Mouse (Mus musculus): ENCODE data around the gene Spindoc. TPM values are rescaled to one million over a fixed set of nuclear protein-coding genes. Genes with fewer than 3 reads are reported as not detected.
A peak's percentile ranks its signal among the peaks of the same experiment; 100 is the strongest.

The Spindoc gene
- polyA plus RNA-seq, 1 experiment from 2014 or later: 17.2 TPM

GRCm38 (mm10) chr19:7314976-7315586 lies 67.7 kb downstream of the Spindoc start:
- Histone ChIP-seq H3K4me1 (ENCODE audit: insufficient read depth, low read depth, low read length) (peaks cover 11% of the 10 kb centered on the region; the same call in 1 of the 2 replicates), H3K36me3 (ENCODE audit: insufficient read depth, low read length) (no peaks in the 10 kb centered on the region), H3K9me3 (ENCODE audit: low read length) (no peaks in the 10 kb centered on the region), H3K9ac (replicated peaks; ENCODE audit: low read depth) (no peak overlapping the region), H3K27ac (ENCODE audit: low read length) (no peak overlapping the region), H3K4me3 (ENCODE audit: low read depth, low read length) (no peak overlapping the region), H3K27me3 (replicated peaks; ENCODE audit: insufficient read depth, low read length) (no peaks in the 10 kb centered on the region), H3K4me2 (replicated peaks; ENCODE audit: low read depth, low read length) (no peak overlapping the region)
- WGBS: 52% methylated on average over 8 of the region's 8 CpGs
- TF ChIP-seq EP300 (IDR thresholded peaks at IDR 0.05) (no peak), CTCF (IDR thresholded peaks at IDR 0.05) (no peak)
- no peak for ATAC-seq
- DNase-seq (ENCODE audit: low spot score): no peak

- TF ChIP-seq EP300 (IDR thresholded peaks at IDR 0.05) (no peak), CTCF (IDR thresholded peaks at IDR 0.05) (no peak)
- WGBS: 84% methylated on average over 2 of the region's 2 CpGs
- peaks cover 17% of the 10 kb centered on the region; the same call in 1 of the 2 replicates for H3K4me1 ChIP-seq (ENCODE audit: insufficient read depth, low read depth, low read length)
Measured at GRCm38 (mm10) chr19:7313660-7314059, 69.1 kb downstream of the Spindoc start.

DNA sequence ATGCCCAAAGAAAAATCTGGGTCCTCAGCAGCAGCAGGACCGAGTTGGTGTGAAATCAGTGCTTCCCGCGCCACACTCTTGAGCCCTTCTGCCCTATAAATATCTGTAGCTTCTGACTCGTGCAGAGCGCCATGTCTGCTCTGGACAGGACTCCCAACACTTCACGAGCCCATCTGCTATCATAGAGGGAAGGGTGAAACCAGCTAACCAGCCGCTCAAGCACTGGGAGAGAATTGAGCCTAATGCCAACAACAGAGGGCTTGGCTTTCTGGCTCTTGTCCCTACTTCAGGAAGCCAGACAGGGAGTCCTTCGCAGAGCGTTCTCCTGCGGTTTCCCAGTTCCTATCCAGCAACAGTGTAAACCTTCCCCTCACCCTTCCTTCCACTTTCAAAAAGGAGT lies 71.5 kb downstream of the Spindoc start:
- peak overlapping the region; percentile 81 for H3K27ac ChIP-seq (ENCODE audit: low read length)
- H3K4me2 ChIP-seq (replicated peaks; ENCODE audit: low read depth, low read length): peak overlapping the region; percentile 22; the same call in 1 of the 2 replicates
- 21% methylated on average over 10 of the region's 10 CpGs for WGBS
- ATAC-seq (peak; percentile 29; the same call in 1 of the 2 replicates), DNase-seq (ENCODE audit: low spot score) (peak; percentile 56)
- no peak overlapping the region for H3K4me3 ChIP-seq (ENCODE audit: low read depth, low read length)
- no peak overlapping the region for H3K9ac ChIP-seq (replicated peaks; ENCODE audit: low read depth)
- TF ChIP-seq EP300 (IDR thresholded peaks at IDR 0.05) (no peak), CTCF (IDR thresholded peaks at IDR 0.05) (no peak)
- no peaks in the 10 kb centered on the region for H3K9me3 ChIP-seq (ENCODE audit: low read length)
- no peaks in the 10 kb centered on the region for H3K36me3 ChIP-seq (ENCODE audit: insufficient read depth, low read length)
- no peaks in the 10 kb centered on the region for H3K27me3 ChIP-seq (replicated peaks; ENCODE audit: insufficient read depth, low read length)
- peaks cover 31% of the 10 kb centered on the region; the same call in 1 of the 2 replicates for H3K4me1 ChIP-seq (ENCODE audit: insufficient read depth, low read depth, low read length)

More at GRCm38 (mm10) chr19:7313660-7314059, 69.1 kb downstream of the Spindoc start:
- Histone ChIP-seq H3K27ac (ENCODE audit: low read length) (no peak overlapping the region), H3K36me3 (ENCODE audit: insufficient read depth, low read length) (no peaks in the 10 kb centered on the region), H3K4me3 (ENCODE audit: low read depth, low read length) (no peak overlapping the region), H3K4me2 (replicated peaks; ENCODE audit: low read depth, low read length) (no peak overlapping the region), H3K9me3 (ENCODE audit: low read length) (no peaks in the 10 kb centered on the region), H3K27me3 (replicated peaks; ENCODE audit: insufficient read depth, low read length) (no peaks in the 10 kb centered on the region), H3K9ac (replicated peaks; ENCODE audit: low read depth) (no peak overlapping the region)
- ATAC-seq (no peak), DNase-seq (ENCODE audit: low spot score) (no peak)

DNA sequence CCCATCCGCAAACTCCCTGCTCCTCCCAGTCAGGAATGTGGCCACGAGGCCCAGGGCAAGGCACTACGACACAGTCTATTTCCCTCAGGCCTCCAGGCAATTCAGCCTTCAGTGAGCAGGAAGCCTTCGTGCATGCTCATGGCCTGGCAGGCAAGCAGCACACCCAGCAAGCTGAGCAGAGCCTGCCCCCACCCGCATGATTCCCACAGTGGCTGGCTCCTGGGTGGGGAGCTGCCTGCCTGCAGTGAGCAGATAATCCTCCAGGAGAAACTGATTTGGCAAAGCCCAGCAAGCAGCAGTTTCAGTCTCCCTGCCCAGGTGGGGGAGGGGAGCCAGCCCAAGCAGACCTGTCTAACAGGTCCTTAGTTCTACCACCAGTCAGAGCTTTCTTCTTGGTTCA lies 72.1 kb downstream of the Spindoc start:
- DNase-seq (ENCODE audit: low spot score) (peak; percentile 86), ATAC-seq (peak; percentile 72)
- Histone ChIP-seq H3K36me3 (ENCODE audit: insufficient read depth, low read length) (no peaks in the 10 kb centered on the region), H3K27me3 (replicated peaks; ENCODE audit: insufficient read depth, low read length) (no peaks in the 10 kb centered on the region), H3K9ac (replicated peaks; ENCODE audit: low read depth) (no peak overlapping the region), H3K4me2 (replicated peaks; ENCODE audit: low read depth, low read length) (peak overlapping the region; percentile 22; the same call in 1 of the 2 replicates), H3K4me3 (ENCODE audit: low read depth, low read length) (no peak overlapping the region), H3K9me3 (ENCODE audit: low read length) (no peaks in the 10 kb centered on the region), H3K27ac (ENCODE audit: low read length) (peak overlapping the region; percentile 81), H3K4me1 (ENCODE audit: insufficient read depth, low read depth, low read length) (peaks cover 35% of the 10 kb centered on the region)
- TF ChIP-seq CTCF (IDR thresholded peaks at IDR 0.05) (peak; percentile 42), EP300 (IDR thresholded peaks at IDR 0.05) (peak; percentile 20; the same call in 1 of the 2 replicates)
- WGBS: 26% methylated on average over 5 of the region's 5 CpGs

GRCm38 (mm10) chr19:7309738-7310330 lies 73.0 kb downstream of the Spindoc start:
- peak overlapping the region; percentile 81 for H3K27ac ChIP-seq (ENCODE audit: low read length)
- no peak for DNase-seq (ENCODE audit: low spot score)
- no peak for ATAC-seq
- peaks cover 38% of the 10 kb centered on the region for H3K4me1 ChIP-seq (ENCODE audit: insufficient read depth, low read depth, low read length)
- H3K9ac ChIP-seq (replicated peaks; ENCODE audit: low read depth): no peak overlapping the region
- no peak overlapping the region for H3K4me3 ChIP-seq (ENCODE audit: low read depth, low read length)
- no peaks in the 10 kb centered on the region for H3K27me3 ChIP-seq (replicated peaks; ENCODE audit: insufficient read depth, low read length)
- no peaks in the 10 kb centered on the region for H3K9me3 ChIP-seq (ENCODE audit: low read length)
- H3K36me3 ChIP-seq (ENCODE audit: insufficient read depth, low read length): no peaks in the 10 kb centered on the region
- TF ChIP-seq EP300 (IDR thresholded peaks at IDR 0.05) (no peak), CTCF (IDR thresholded peaks at IDR 0.05) (no peak)
- 50% methylated on average over 2 of the region's 2 CpGs for WGBS
- H3K4me2 ChIP-seq (replicated peaks; ENCODE audit: low read depth, low read length): no peak overlapping the region

- H3K27ac ChIP-seq (ENCODE audit: low read length): peak overlapping the region; percentile 62
- 41% methylated on average over 8 of the region's 8 CpGs for WGBS
- DNase-seq (ENCODE audit: low spot score) (peak; percentile 75), ATAC-seq (peak; percentile 48)
- H3K9me3 ChIP-seq (ENCODE audit: low read length): no peaks in the 10 kb centered on the region
- no peak overlapping the region for H3K4me3 ChIP-seq (ENCODE audit: low read depth, low read length)
- no peaks in the 10 kb centered on the region for H3K27me3 ChIP-seq (replicated peaks; ENCODE audit: insufficient read depth, low read length)
- TF ChIP-seq CTCF (IDR thresholded peaks at IDR 0.05) (no peak), EP300 (IDR thresholded peaks at IDR 0.05) (no peak)
- peaks cover 38% of the 10 kb centered on the region for H3K4me1 ChIP-seq (ENCODE audit: insufficient read depth, low read depth, low read length)
- no peak overlapping the region for H3K9ac ChIP-seq (replicated peaks; ENCODE audit: low read depth)
- H3K36me3 ChIP-seq (ENCODE audit: insufficient read depth, low read length): no peaks in the 10 kb centered on the region
- no peak overlapping the region for H3K4me2 ChIP-seq (replicated peaks; ENCODE audit: low read depth, low read length)
Measured at GRCm38 (mm10) chr19:7307995-7308770, 74.6 kb downstream of the Spindoc start.
